Mouse (Mus musculus) ovary, postnatal 14 days (tissue): ENCODE data around the gene Vmn1r104.
"Not testable (repeated sequence)": the region's sequence is repeated elsewhere in the genome, so short reads cannot be mapped to it uniquely, and the experiment has no call there.

Source experiments
- DNase-seq: peaks from one replicate; pipeline ENCODE4 v3.0.0; 2022; ENCODE audit warnings: low spot score

Vmn1r104 gene

DNA sequence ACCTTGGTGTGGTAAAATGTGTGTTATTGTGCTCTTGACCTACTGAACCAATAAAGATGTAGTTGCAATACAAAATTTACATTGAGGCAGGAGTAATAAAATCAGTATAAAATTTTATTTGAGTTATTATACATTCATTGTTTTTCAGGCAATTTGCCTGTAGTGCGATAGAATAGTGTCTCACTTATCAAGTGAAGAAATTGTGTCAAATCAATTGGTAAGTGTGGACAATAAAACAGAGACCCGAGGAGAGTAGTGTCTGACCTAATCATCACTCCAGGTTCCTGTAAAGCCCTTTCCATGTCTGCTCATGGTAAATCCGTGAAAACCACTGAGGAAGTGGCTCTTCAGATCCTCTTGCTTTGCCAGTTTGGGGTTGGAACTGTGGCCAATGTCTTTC is at the start of gene Vmn1r104:
TSS of gene Vmn1r104 (plus strand) at position 301 of the 400 bp plus-strand sequence.
- not testable (repeated sequence) for DNase-seq

DNA sequence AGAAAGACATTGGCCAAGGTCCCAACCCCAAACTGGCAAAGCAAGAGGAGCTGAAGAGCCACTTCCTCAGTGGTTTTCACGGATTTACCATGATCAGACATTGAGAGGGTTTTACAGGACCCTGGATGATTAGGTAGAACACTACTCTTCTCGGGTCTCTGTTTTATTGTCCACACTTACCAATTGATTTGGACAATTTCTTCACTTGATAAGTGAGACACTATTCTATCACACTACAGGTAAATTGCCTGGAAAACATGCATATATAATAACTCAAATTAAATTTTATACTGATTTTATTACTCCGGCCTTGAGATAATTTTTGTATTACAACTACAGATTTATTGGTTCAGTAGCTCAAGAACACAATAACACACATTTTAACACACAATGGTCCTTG is 23.2 kb upstream of the Vmn1r104 start, which contains the start of gene Vmn1r103:
TSS of gene Vmn1r103 (minus strand) at position 101 of the 400 bp plus-strand sequence.
- not testable (repeated sequence) for DNase-seq

DNA sequence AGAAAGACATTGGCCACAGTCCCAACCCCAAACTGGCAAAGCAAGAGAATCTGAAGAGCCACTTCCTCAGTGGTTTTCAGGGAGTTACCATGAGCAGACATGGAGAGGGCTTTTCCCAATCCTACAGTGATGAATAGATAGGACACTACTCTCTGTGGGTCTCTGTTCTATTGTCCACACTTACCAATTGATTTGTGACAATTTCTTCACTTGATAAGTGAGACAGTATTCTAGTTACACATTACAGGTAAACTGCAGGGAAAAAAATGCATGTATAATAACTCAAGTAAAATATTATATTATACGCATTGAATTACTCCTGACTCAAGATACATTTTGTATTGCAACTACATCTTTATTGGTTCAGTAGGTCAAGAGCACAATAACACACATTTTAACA is 12.0 kb downstream of the Vmn1r104 start, which contains the start of gene Gm5726:
TSS of gene Gm5726 (minus strand) at position 101 of the 400 bp plus-strand sequence.
- not testable (repeated sequence) for DNase-seq

DNA sequence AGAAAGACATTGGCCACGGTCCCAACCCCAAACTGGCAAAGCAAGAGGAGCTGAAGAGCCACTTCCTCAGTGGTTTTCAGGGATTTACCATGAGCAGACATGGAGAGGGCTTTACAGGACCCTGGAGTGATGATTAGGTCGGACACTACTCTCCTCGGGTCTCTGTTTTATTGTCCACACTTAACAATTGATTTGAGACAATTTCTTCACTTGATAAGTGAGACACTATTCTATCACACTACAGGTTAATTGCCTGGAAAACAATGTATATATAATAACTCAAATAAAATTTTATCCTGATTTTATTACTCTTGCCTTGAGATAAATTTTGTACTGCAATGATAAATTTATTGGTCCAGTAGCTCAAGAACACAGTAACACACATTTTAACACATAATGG is 42.5 kb downstream of the Vmn1r104 start, which contains the start of gene Gm4141:
TSS of gene Gm4141 (minus strand) at position 101 of the 400 bp plus-strand sequence.
- DNase-seq, result not testable (repeated sequence)
